Mouse (Mus musculus): ENCODE measurements at regions not wholly inside any gene's neighbourhood (a gene's known extent, or its start where the extent isn't known, plus 50 kb on each side); places are given as distances from the start of the nearest gene placed in this dataset.

- no peaks in the 10 kb centered on the region for H3K9me3 ChIP-seq (ENCODE audit: control insufficient read depth, low read length)
- H3K27me3 ChIP-seq (replicated peaks; ENCODE audit: control insufficient read depth, insufficient read depth, low read length): no peaks in the 10 kb centered on the region
- no peaks in the 10 kb centered on the region for H3K36me3 ChIP-seq (ENCODE audit: control insufficient read depth, insufficient read depth, low read length)
- no peak overlapping the region for H3K9ac ChIP-seq (ENCODE audit: low read depth, low read length)
- no peak overlapping the region for H3K27ac ChIP-seq (ENCODE audit: low read length)
- no peak overlapping the region for H3K4me2 ChIP-seq (ENCODE audit: low read depth, low read length)
- H3K4me1 ChIP-seq (ENCODE audit: control insufficient read depth, insufficient read depth, low read length): no peaks in the 10 kb centered on the region
- ATAC-seq: no peak
- no peak overlapping the region for H3K4me3 ChIP-seq (ENCODE audit: low read length)
- 55% methylated on average over 14 of the region's 14 CpGs for WGBS
Measured at GRCm38 (mm10) chr15:93650981-93651757, 55.5 kb upstream of the Prickle1 start.

DNA sequence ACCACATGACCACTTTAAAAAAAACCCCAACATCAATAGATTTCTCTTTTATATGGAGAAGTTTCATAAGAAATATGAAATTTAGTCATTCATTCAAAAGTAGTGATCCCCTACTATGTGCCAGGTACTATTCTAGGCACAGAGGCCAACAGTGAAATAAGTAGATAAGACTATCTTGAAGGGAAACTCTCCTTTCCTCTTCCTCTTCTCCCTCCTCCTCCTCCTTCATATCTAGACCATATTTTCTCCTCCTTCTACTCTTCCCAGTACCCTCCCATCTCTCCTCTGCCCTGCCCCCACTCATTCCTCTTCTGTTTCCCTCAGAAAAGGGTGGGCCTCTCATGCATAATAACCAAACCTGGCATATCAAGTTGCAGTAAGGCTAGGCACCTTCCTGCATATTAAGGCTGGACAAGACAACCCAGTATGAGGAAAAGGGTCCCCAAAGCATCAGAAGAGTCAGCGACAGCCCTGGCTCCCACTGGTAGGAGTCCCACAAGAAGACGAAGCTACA is 54.4 kb upstream of the Prickle1 start:
- H3K4me3 ChIP-seq (ENCODE audit: low read length): no peak overlapping the region
- H3K4me1 ChIP-seq (ENCODE audit: control insufficient read depth, insufficient read depth, low read length): no peaks in the 10 kb centered on the region
- H3K4me2 ChIP-seq (ENCODE audit: low read depth, low read length): no peak overlapping the region
- no peak overlapping the region for H3K27ac ChIP-seq (ENCODE audit: low read length)
- no peaks in the 10 kb centered on the region for H3K9me3 ChIP-seq (ENCODE audit: control insufficient read depth, low read length)
- ATAC-seq: no peak
- no peaks in the 10 kb centered on the region for H3K36me3 ChIP-seq (ENCODE audit: control insufficient read depth, insufficient read depth, low read length)
- 90% methylated on average over 2 of the region's 2 CpGs for WGBS
- no peak overlapping the region for H3K9ac ChIP-seq (ENCODE audit: low read depth, low read length)
- no peaks in the 10 kb centered on the region for H3K27me3 ChIP-seq (replicated peaks; ENCODE audit: control insufficient read depth, insufficient read depth, low read length)

- Histone ChIP-seq H3K9ac (ENCODE audit: low read depth, low read length) (no peak overlapping the region), H3K27ac (ENCODE audit: low read length) (no peak overlapping the region), H3K4me2 (ENCODE audit: low read depth, low read length) (no peak overlapping the region), H3K27me3 (replicated peaks; ENCODE audit: control insufficient read depth, insufficient read depth, low read length) (no peaks in the 10 kb centered on the region), H3K4me1 (ENCODE audit: control insufficient read depth, insufficient read depth, low read length) (no peaks in the 10 kb centered on the region), H3K9me3 (ENCODE audit: control insufficient read depth, low read length) (no peaks in the 10 kb centered on the region), H3K36me3 (ENCODE audit: control insufficient read depth, insufficient read depth, low read length) (no peaks in the 10 kb centered on the region), H3K4me3 (ENCODE audit: low read length) (no peak overlapping the region)
- no peak for ATAC-seq
- WGBS: 71% methylated on average over 4 of the region's 4 CpGs
Measured at GRCm38 (mm10) chr15:93648646-93649045, 53.0 kb upstream of the Prickle1 start.

DNA sequence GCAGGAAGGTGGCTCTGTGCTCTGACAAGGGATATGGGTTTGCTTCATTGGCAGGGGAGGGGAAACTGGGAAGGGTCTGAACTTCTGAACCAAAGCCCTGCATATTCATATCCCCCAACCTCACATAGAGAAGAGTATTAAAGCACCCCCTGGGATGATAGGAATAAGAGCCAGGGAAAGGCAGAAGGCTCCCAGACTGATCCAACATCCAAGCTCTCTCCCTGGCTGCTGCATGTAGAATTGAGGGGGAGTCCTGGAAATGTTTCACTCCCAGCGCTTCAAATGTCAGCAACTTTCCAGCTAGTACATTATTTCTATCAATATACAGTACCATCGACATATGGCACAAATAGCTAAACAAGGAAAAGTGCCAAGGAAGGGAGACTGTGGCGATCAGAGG is 51.1 kb upstream of the Prickle1 start:
- Histone ChIP-seq H3K27me3 (replicated peaks; ENCODE audit: control insufficient read depth, insufficient read depth, low read length) (no peaks in the 10 kb centered on the region), H3K36me3 (ENCODE audit: control insufficient read depth, insufficient read depth, low read length) (no peaks in the 10 kb centered on the region), H3K9me3 (ENCODE audit: control insufficient read depth, low read length) (no peaks in the 10 kb centered on the region), H3K27ac (ENCODE audit: low read length) (no peak overlapping the region), H3K4me2 (ENCODE audit: low read depth, low read length) (no peak overlapping the region), H3K9ac (ENCODE audit: low read depth, low read length) (no peak overlapping the region), H3K4me3 (ENCODE audit: low read length) (no peak overlapping the region), H3K4me1 (ENCODE audit: control insufficient read depth, insufficient read depth, low read length) (no peaks in the 10 kb centered on the region)
- ATAC-seq: no peak
- 82% methylated on average over 3 of the region's 3 CpGs for WGBS

DNA sequence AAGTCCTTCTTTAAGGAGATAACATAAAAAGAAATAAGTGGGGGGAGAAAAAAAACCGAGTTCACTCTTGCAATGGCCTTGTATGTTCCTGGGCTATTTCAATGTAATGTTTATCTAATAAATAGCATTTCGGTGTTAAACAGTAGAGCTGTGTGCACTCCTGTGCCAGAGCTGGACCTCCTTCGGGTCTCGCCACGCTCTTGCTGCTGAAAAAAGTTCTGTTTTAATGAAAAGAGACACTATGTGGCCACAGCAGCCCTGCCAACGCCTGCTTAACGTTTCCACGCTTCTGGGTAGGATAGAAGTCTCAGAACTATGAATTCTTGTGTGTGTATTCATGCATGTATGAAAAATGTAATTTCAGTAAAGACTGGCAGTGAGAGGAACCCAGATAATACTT is 50.3 kb upstream of the Prickle1 start:
- H3K4me3 ChIP-seq (ENCODE audit: low read length): no peak overlapping the region
- no peak overlapping the region for H3K4me2 ChIP-seq (ENCODE audit: low read depth, low read length)
- WGBS: 57% methylated on average over 8 of the region's 8 CpGs
- H3K4me1 ChIP-seq (ENCODE audit: control insufficient read depth, insufficient read depth, low read length): no peaks in the 10 kb centered on the region
- no peaks in the 10 kb centered on the region for H3K9me3 ChIP-seq (ENCODE audit: control insufficient read depth, low read length)
- no peaks in the 10 kb centered on the region for H3K36me3 ChIP-seq (ENCODE audit: control insufficient read depth, insufficient read depth, low read length)
- no peaks in the 10 kb centered on the region for H3K27me3 ChIP-seq (replicated peaks; ENCODE audit: control insufficient read depth, insufficient read depth, low read length)
- no peak overlapping the region for H3K27ac ChIP-seq (ENCODE audit: low read length)
- ATAC-seq: no peak
- no peak overlapping the region for H3K9ac ChIP-seq (ENCODE audit: low read depth, low read length)
